Mouse (Mus musculus): ENCODE measurements at regions not wholly inside any gene's neighbourhood (a gene's known extent, or its start where the extent isn't known, plus 50 kb on each side); places are given as distances from the start of the nearest gene placed in this dataset.

GRCm38 (mm10) chr1:73633071-73633470 is 491.2 kb downstream of the Tns1 start:
- TF ChIP-seq CTCF (IDR thresholded peaks at IDR 0.05; ENCODE audit: borderline replicate concordance, insufficient read depth, low read depth, low read length) (no peak), POLR2A (IDR thresholded peaks at IDR 0.05; ENCODE audit: borderline replicate concordance, insufficient read depth, low read length) (no peak)

Data from cerebellum, adult 2 months (tissue).